Mouse (Mus musculus) frontal cortex, postnatal 25 days (tissue): ENCODE measurements around the gene Ina.

Source experiments
- DNase-seq, 2 experiments: peaks; one replicate each; pipeline ENCODE4 v3.0.0; 2022; ENCODE audit warnings: low spot score in 2 of 2

Ina gene

DNA sequence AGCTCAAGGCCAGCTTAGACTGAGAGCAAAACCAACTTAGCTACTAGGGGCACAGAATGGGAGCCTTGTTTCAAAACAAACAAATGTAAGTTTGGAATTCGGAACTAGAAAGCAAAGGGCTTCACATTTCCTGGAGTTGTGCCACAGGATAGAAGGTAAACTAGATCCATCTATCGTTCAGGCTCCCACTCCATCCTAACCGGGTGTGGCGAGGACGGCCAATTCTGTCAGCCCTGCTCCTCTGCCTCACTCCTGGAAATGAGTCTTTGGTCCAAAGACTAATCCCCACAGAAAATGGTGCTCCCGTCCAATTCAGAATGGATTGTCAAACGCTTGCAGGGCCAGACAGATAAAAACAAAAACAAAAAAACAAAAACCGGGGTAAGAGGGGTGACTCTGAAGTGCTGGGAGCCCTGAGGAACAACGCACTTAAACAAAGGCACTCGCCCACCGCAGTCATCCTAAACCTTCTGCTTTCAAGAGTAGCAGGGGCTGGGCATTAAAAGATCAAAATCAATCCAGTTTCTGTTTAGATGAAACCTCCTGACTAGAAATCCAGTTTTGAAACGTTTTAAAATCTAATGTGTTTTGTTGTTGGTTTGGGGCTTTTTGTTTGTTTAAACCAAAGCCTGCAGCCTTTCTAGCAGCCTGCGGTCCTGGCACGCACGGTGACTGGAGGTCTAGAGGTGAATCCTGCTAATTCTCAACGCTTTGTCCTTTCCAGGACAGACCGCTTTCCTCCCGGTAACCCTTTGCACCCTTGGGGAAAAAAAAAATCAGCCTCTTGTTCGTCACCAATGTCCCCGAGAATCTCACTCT is 949 bp upstream of the Ina start:
- no peak for DNase-seq

DNA sequence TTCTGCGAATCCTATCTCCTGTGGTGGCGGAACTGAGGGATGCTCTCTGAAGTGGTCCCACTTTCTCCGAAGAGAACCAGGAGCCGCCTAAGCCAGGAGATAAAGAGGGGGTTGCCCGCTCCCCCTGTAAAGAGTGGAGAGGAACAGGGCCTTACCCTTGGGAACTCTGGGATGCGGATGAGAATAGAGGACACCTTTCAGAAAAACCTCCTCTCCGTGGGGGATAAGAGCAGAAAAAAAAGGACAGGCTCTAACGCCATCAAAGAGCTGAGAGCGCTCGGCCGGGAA is 395 bp upstream of the Ina start:
- DNase-seq = no peak

DNA sequence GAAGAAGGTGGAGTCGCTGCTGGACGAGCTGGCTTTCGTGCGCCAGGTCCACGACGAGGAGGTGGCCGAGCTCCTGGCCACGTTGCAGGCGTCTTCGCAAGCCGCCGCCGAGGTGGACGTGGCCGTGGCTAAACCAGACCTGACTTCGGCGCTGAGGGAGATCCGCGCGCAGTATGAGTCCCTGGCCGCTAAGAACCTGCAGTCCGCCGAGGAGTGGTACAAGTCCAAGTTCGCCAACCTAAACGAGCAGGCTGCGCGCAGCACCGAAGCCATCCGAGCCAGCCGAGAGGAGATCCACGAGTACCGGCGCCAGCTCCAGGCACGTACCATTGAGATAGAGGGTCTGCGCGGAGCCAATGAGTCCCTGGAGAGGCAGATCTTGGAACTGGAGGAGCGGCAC is 898 bp downstream of the Ina start:
- peak in 1 of 2 experiments; percentile 38 for DNase-seq

DNA sequence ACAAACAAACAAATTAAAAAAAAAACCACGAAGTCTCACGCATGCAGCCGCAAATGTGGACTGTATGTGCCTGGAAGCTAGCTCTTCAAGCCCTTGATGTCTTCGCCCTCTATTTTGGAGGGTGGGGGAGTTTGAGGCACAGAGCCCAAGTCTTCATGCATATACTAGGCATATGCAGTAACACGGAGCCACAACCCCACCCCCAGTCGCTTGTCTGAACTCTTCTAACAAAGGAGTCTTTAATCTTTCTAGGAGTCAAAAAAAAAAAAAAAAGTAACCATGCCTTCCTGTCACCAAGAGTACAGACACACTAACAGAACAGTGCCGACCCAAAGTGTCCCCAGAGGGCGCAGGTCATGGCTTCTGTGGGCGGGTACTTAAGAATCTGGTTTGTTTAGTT is 1.5 kb downstream of the Ina start:
- no peak for DNase-seq

DNA sequence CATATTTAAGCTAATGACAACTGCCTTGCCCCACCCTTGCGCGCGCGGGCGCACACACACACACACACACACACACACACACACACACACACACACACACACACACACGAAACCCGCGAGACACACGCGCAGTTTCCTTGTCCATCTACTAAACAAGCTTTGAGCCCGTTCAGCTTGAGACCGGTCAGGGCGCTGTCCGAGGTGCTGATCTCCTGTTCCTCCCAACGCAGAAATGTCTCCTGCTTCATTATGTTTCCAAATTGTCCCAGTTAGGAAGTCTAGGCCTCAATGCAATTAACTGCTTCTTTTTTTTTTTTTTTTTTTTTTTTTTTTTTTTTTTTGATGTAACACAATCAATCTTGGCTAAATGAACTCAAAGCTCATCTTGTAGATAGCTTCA is 2.0 kb downstream of the Ina start:
- DNase-seq = no peak

DNA sequence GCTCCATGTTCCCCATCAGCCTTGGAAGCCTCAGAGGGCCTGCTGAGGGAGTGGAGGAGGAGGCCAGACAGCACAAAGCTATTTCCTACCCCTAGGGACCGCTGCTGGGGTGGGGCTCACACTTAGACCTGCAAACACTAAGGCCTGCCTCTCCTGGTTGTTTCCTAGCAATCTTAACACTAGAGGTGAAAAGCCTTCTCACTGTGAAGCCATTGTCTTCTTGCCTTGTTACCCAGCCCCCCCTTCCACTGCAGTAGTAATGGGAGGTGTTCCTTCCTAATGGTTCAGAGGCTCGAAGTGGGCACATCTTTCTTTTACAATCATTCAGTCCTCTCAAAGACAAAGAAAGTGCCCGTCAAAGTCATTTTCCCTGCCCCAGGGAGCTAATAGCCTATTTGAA is 3.3 kb downstream of the Ina start:
- no peak for DNase-seq

DNA sequence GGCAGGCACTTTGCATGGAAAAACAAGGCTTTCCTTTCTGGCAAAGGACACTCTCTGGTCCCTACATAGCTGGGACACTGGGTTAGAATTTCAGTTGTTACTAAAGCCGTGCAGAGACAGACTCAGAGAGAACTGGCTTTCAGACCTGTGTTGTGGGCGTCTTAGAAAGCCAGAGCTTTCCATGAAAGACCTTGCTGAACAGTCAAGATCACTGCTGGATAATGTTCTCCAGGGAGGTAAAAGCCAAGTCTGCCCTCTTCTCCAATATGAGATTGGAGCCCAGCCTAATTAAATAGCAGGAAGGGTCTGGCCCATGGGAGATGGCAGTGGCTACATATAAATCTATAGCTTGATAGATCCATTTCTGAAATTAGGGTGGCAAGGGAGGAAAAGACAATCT is 3.8 kb downstream of the Ina start:
- DNase-seq = no peak

DNA sequence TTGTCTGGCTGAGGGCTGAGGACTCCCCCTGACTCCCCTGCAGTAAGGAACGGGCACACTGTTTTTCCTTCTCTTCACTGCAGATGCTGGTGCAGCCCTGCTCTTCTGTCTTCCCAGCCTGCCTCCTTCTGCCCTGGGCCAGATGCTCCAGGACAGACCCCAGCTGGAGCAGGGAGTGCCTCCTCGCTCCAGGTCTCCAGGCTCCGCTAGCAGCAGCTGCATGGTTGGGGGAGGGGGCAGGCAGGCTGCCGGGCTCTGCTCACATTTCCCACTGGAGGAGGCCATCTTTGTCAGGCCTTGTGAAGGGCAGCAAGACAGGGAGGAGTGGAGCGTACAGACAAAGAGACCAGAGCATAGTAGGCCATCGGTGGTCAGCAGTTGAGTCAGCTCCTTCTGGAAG is 4.8 kb downstream of the Ina start:
- no peak for DNase-seq

DNA sequence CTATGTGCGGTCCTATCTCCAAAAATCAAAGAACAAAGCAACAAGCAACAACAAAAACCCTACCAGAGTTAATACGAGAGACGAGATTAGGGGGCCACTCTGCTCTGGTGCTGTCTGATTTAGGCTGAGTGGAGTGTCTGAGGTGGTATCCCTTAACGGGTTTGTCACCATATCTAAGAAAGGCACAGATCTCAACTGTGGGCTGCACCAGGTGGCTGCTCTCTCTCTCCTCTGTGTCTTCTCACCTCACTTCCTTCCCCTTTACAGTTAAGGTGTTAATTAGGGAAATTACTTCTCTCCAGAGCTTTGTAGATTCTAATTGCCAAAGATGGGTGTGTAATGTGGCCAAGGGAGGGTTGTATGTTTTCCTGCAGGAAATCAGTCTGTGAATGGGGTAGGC is 8.2 kb downstream of the Ina start:
- DNase-seq = no peak

DNA sequence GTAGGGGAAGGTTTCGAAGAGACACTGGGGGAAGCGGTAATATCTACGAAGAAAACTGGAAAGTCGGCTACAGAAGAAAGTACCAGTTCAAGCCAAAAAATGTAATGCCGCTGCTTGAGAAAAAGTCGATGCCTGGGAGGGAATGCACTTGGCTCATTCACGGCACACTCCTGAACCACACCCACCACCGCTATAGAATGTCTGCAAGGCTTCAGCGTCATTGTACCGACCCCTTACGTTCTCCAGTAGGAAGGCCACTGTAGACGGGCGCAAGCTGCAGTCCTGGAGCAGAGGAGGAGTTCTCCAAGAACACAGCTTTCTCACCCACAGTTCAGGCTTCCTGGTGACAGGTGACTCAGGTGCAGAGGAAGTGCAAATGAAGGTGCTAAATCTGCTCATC is 9.0 kb downstream of the Ina start:
- DNase-seq = no peak

DNA sequence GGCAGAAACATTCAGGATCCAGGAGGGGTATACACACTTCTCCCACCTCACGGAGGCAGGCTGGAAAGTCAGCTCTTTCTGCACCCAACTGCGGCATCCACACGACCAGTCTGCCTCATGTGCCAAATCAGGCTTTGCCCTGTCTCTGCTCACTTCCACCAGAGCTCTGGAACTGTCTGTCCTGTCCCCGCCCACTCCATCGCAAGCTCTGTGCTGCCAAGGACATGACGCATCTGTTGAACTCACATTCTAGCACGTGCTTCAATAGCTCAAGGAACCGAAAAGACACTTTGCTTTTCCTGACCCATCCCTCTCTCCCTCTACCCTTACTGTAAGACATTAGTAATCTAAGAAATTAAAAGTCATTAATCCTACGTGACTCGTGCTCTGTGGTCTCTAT is 10.5 kb downstream of the Ina start:
- no peak for DNase-seq

DNA sequence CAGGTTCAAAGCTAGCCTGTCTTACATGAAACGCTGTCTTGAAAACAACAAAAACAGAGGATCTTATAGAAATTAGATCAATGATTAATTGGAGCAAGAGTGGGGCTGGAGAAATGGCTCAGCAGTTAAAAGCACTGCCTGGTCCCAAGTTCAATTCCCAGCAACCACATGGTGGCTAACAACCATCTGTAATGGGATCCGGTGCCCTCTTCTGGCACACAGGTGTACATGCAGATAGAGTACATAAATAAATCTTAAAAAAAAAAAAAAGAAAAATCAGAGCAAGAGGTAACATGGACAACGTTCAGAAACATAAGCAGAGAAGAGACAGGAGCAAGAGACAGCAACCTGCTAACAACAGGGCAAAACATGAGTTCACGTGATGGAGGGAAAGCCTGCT is 12.0 kb downstream of the Ina start:
- no peak for DNase-seq

DNA sequence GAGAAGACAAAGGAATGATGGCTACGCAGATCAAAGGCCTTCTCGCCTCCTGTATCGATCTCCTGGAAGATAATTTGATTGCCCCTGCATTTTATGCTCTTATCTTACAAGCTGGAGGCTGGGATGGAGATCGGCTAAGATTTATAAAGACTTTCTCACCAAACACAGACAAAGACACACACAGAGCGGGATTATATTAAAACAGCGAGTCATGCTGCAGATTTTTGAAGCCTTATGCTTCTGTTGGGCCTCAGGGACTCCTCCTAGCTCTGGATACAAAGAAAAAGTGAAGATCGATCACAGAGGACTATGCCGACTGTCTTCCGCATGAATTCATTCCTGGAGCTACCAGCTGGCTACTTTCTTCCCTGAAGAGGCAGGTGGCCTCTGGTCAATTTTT is 15.3 kb downstream of the Ina start:
- no peak for DNase-seq

DNA sequence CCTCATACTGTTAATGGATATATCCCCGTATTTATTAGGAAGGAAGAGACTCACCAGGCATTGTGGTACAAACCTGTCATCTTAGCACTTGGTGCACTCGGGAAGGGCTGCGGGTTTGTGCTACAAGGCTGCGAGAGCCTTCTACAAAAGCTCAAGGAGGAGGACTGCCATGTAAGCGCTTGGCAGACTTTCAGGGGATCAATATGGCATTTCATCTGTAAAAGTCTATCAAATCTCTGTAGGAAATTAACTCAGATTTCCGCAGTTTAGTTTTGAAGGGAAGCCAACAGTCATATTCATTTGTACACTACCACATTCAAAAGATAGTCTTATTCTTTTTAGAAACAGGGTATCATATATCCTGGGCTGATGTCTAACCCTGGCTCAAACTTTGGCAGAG is 17.3 kb downstream of the Ina start:
- DNase-seq = no peak

DNA sequence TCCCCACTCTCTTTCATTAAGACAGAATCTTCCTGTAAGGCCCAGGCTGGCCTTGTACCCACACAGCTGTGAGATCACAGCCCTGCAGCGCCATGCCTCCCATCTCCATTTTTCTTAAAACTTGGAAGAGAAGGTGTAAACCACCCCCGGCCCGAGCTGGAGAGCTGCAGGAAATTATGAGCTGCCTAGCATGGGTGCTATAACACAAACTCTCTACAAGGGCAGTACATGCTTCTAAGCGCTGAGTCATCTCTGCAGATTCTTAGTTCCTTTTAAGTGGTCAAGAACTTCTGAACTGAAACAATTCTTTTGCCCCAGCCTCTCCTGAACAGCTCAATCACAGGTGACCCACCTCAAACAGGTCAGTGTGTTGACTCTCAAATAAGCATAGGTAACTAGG is 20.4 kb downstream of the Ina start:
- DNase-seq = no peak

DNA sequence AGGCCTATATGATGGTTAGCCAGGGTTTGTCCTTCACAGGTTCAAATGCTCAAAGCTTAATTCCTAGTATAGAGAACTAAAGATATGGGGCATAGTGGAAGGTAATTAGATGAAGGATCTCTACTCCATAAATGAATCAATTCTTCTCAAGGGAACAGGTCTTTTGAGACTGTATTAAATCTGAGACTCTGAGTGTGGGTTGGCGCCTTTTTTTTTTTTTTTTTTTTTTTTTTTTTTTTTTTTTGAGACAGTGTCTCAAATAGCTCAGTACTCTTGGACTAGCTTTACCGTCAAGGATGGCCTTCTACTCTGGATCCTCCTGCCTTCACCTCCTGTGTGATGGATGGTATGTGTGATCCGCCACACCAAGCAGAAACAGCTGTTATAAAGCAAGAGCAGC is 22.1 kb downstream of the Ina start:
- no peak for DNase-seq

DNA sequence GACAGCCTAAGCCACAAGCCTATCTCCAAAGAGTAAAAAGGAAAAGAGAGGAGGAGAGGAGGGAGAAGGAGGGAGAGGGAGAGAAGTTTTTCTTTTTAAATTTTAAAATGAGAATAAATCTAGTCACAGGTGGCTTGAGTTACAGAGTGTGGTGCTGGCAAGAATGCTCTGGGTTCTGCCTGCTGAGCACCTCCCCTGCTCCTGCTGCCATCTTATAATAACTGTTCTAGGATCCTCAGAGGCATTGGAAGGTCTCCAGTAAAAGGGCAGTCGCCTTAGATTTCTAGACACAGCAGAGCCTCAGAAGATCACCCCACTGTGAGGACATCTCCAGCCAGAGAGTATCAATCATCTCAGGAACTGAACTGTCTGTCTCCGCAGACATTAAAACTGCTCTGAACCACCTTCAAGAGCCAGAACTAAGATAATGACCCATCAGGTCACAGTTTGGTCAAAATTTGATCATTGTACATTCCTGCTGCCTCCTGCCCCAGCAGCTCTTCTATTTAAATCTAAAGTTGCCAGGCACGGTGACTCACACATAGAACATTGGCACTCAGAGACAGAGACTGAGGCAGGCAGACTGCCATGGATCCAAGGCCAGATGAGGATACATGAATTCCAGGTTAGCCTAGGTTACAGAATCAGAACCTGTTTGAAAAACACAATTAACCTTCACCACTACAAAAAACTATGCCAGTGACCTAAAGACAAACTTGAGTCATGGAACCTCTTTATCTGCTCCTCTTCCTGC is 26.4 kb downstream of the Ina start:
- DNase-seq = no peak

DNA sequence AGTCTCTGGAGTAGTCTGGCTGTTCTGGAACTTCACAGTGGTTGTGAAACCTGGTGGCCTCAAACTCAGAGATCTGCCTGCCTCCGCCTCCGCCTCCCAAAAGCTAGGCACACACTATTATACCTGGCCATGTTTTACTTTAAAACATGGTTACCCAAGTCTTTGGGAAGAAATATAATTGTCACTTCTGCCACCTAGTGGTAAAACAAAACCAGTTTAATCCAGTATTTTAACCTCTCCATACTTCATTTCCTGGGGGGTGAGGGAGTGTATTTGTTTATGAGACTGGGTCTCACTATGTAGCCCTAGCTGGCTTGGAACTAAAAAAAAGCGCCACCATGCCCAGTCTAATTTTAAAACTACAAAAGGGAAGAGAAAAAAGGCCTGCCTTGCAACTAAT is 29.1 kb downstream of the Ina start:
- no peak for DNase-seq

DNA sequence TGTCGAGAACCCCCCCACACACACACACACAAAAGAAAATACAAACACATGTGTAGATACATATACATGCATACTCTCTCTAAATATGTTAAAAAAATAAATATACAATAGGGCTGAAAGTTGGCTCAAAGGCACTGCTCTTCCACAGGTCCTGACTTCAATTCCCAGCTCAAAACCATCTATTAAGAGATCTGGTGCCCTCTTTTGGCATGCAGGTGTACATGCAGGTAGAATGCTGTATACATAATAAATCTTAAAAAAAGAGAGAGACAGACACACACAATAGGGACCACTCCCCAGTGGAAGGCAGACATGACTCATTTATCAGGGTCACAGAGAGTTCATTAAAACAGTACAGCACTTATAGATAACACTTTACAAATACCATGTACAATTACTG is 31.8 kb downstream of the Ina start:
- DNase-seq = no peak

DNA sequence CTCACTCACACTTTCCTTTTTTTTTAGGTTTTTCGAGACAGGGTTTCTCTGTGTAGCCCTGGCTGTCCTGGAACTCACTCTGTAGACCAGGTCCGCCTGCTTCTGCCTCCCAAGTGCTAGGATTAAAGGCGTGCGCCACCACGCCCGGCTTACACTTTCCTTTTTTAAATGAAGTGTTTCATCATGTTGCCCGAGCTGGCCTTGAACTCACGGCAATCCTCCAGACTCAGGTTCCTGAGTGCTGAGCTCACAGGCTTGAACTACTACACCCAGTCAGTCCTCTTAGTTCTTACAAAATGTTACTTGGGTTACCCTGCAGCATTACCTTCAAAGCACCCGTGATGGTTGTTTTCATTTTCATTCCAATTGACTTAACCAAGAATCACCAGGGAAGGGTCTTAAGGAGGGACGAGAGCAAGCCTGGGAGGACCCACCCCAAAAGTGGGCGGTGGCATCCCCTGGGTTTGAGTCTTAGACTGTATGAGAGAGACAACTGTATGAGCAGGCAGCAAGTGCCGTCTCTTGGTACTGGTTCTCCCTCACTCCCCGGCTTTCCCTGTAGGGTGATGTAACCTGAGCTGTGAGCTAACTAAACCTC is 32.8 kb downstream of the Ina start:
- no peak for DNase-seq

DNA sequence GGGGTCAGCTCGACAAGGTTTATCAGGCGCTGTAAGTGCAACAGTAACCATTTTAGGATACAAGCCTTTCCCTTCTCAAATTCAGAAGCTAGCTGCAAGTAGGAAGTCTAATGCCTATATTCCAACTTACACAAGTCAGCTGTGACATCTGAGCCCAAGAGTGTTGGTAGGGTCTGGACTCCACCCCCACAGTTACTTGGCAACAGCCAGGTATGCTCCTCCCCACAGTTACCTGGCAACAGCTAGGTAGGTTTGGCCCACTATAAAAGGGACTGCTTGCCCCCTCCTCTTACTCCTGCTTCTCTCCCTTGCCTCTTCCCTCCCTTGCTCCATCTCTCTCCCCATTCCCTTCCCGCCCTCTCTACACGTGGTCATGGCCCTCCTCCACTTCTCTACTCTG is 34.6 kb downstream of the Ina start:
- DNase-seq = no peak

DNA sequence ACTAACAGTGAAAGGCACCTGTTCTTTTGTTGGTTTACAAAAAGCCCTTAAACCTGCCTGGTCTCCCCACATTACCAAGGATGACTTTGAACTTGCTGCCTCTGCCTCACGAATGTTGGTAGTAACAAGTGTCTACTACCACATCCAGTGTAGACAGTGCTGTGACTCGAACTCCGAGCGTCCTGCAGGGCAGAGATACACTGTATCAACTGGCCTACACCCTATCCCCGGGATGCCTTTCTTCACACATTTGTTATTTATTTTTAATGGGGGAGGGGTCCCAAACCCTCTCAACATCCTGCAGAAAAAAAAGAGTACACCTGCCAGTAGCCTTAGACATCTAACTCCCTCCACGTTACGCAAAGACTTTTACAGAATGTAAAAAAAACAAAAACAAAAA is 35.3 kb downstream of the Ina start:
- DNase-seq = no peak

DNA sequence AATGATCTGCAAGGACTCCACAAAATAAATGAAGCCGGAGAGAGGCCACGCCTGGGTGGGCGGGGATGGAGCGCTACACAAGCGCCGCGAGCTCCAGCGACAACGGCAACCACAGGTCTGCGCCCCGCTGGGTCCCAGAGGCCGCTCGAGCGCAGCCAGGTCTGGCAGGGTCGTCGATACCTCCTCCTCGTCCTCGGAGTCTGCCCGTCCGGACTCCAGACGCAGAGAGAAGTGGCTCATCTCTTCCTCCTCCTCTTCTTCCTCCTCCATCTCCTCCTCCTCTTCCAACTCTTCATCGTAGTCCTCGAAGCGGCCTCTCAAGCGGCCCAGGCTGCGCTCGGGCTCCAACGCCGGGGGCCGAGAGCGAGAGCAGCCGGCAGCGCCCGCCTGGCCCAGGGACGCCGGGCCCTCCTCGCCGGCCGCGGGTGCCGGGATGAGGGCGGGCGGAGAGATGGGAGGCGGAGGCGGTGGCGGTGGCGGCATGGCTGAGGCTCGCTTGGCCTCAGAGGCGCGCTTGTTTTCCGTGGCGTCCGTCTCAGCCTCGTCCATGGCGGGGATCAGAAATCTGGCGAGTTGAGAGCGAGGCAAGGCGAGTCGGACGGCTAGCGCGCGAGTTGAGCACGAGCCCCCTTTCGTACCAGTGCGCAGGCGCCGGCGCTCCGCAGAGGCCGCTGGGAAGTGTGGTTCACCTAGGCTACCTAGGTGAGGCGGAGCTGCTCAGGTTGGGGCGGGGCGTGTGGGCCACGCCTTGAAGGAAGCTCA is 36.0 kb downstream of the Ina start, which contains the start of gene Pcgf6:
Gene Pcgf6 (minus strand): TSS at position 636 of the 762 bp plus-strand sequence.
- peak; percentile 53 to 74 for DNase-seq
